Mouse (Mus musculus) common myeloid progenitor, adult 5-6 weeks (primary cell): ENCODE results near the gene Tarsl2. TPM values are rescaled to one million over a fixed set of nuclear protein-coding genes. Genes with fewer than 3 reads are reported as not detected.

ENCODE experiments used
- ATAC-seq: replicated peaks from 2 replicates; pipeline ENCODE4 v1.8.0; 2016; ENCODE audit warnings: low read depth, mild to moderate bottlenecking, moderate TSS enrichment, inconsistent platforms; ENCODE audit not compliant: poor library complexity, severe bottlenecking
- total RNA-seq: library from RNA; stranded (forward); fragments of 200-1000, 187-1606 nt; gene quantifications from 2 replicates; pipeline ENCODE4 v1.2.3, GENCODE M21; 2017

The Tarsl2 gene
- total RNA-seq, result 35.9 and 36.3 TPM in 2 replicates

GRCm38 (mm10) chr7:65644643-65645351 lies at the start of gene Tarsl2:
TSS of gene Tarsl2 (plus strand) at chr7:65644898.
- ATAC-seq, result peak; percentile 81

- no peak for ATAC-seq
Measured at GRCm38 (mm10) chr7:65606124-65606523, 38.6 kb upstream of the Tarsl2 start.

GRCm38 (mm10) chr7:65607003-65607402 lies 37.7 kb upstream of the Tarsl2 start:
- ATAC-seq, result no peak

- ATAC-seq, result no peak
Measured at GRCm38 (mm10) chr7:65610171-65610570, 34.5 kb upstream of the Tarsl2 start.

- no peak for ATAC-seq
Measured at GRCm38 (mm10) chr7:65610673-65611072, 34.0 kb upstream of the Tarsl2 start.

GRCm38 (mm10) chr7:65611298-65611697 lies 33.4 kb upstream of the Tarsl2 start:
- no peak for ATAC-seq

- no peak for ATAC-seq
Measured at GRCm38 (mm10) chr7:65613723-65614122, 31.0 kb upstream of the Tarsl2 start.

GRCm38 (mm10) chr7:65618751-65619150 lies 25.9 kb upstream of the Tarsl2 start:
- no peak for ATAC-seq

- ATAC-seq, result no peak
Measured at GRCm38 (mm10) chr7:65620746-65621145, 24.0 kb upstream of the Tarsl2 start.

GRCm38 (mm10) chr7:65623330-65623729 lies 21.4 kb upstream of the Tarsl2 start:
- no peak for ATAC-seq

GRCm38 (mm10) chr7:65625528-65625927 lies 19.2 kb upstream of the Tarsl2 start:
- no peak for ATAC-seq

- ATAC-seq, result no peak
Measured at GRCm38 (mm10) chr7:65629846-65630245, 14.9 kb upstream of the Tarsl2 start.

GRCm38 (mm10) chr7:65630661-65631060 lies 14.0 kb upstream of the Tarsl2 start:
- ATAC-seq, result no peak

- no peak for ATAC-seq
Measured at GRCm38 (mm10) chr7:65635831-65636230, 8.9 kb upstream of the Tarsl2 start.

- no peak for ATAC-seq
Measured at GRCm38 (mm10) chr7:65636356-65636880, 8.3 kb upstream of the Tarsl2 start.

- no peak for ATAC-seq
Measured at GRCm38 (mm10) chr7:65638170-65638770, 6.4 kb upstream of the Tarsl2 start.

GRCm38 (mm10) chr7:65639821-65640382 lies 4.8 kb upstream of the Tarsl2 start:
- ATAC-seq, result peak; percentile 35

- no peak for ATAC-seq
Measured at GRCm38 (mm10) chr7:65640672-65641071, 4.0 kb upstream of the Tarsl2 start.

GRCm38 (mm10) chr7:65642371-65643304 lies 2.1 kb upstream of the Tarsl2 start:
- ATAC-seq, result no peak

GRCm38 (mm10) chr7:65643861-65644421 lies 757 bp upstream of the Tarsl2 start:
- ATAC-seq, result no peak
